9 mouse cellular contexts compared by ENCODE assay signal in genomic region chr3:89510979-89511378, GRCm38 (mm10). TPM values are rescaled to one million over a fixed set of nuclear protein-coding genes. Genes with fewer than 3 reads are reported as not detected.
DNase-seq lines count a peak whose midpoint lies in the region; ATAC-seq and TF ChIP-seq lines count a peak whose summit lies in the region.
"Had no signal": no experiment of that assay in that cellular context is flagged by ENCODE, and none has a peak within 500 bp of the region (broad histone marks: within the 10 kb centered on the region; RNA-seq: fewer than 3 reads in every experiment).

No protein-coding gene starts in this region.

- H3K4me1 ChIP-seq in kidney, adult 2 months (ENCODE audit: control insufficient read depth, insufficient read depth, low read length), result no peaks in the 10 kb centered on the region
- H3K4me1 ChIP-seq in midbrain, embryonic 16.5 days (ENCODE audit: control insufficient read depth, insufficient read depth, low read length), result peaks cover 9% of the 10 kb centered on the region; the same call in 1 of the 2 replicates

- peak; percentile 49; the same call in 1 of the 2 replicates for TF ChIP-seq CTCF in kidney, adult 2 months (conservative IDR thresholded peaks at IDR 0.05; ENCODE audit: insufficient read depth, insufficient read length, low read depth, low read length)

- no peaks in the 10 kb centered on the region for H3K36me3 ChIP-seq in kidney, adult 2 months (ENCODE audit: control insufficient read depth, insufficient read depth, low read length)
- H3K36me3 ChIP-seq in midbrain, embryonic 16.5 days (ENCODE audit: control insufficient read depth, insufficient read depth, low read length), result no peaks in the 10 kb centered on the region
- H3K36me3 ChIP-seq: liver, embryonic 15.5 days had no signal

- 23% methylated on average over 4 of the region's 4 CpGs for WGBS in kidney, adult 2 months
- 13% methylated on average over 4 of the region's 4 CpGs for WGBS in midbrain, embryonic 16.5 days

- no peak overlapping the region for H3K27ac ChIP-seq in kidney, adult 2 months (ENCODE audit: insufficient read depth, low read depth, low read length)
- peak overlapping the region; percentile 63 for H3K27ac ChIP-seq in midbrain, embryonic 16.5 days (ENCODE audit: low read length)
- H3K27ac ChIP-seq: liver, embryonic 15.5 days had no signal

- H3K4me2 ChIP-seq in midbrain, embryonic 16.5 days (ENCODE audit: low read length), result peak overlapping the region; percentile 36
- H3K4me2 ChIP-seq: liver, embryonic 15.5 days had no signal

- no peak overlapping the region for H3K4me3 ChIP-seq in kidney, adult 2 months (ENCODE audit: insufficient read depth, low read depth, low read length)
- no peak overlapping the region for H3K4me3 ChIP-seq in midbrain, embryonic 16.5 days (ENCODE audit: low read depth, low read length)
- H3K4me3 ChIP-seq: liver, embryonic 15.5 days had no signal

- DNase-seq in kidney, adult 2 months, result no peak
- DNase-seq in kidney, adult 11 months, result no peak
- peak; percentile 33 for DNase-seq in adrenal gland, adult 2 months
- DNase-seq in embryo, embryonic 11 days, result peak; percentile 71
- DNase-seq in left cerebral cortex, postnatal 25 days (ENCODE audit: low spot score in 2 of 2), result peak; percentile 59 to 73
- DNase-seq in thymus, postnatal 36 days, result peak; percentile 18 to 20

- no peaks in the 10 kb centered on the region for H3K27me3 ChIP-seq in kidney, adult 2 months (replicated peaks; ENCODE audit: control insufficient read depth, insufficient read depth, low read length)
- H3K27me3 ChIP-seq in midbrain, embryonic 16.5 days (ENCODE audit: control insufficient read depth, insufficient read depth, low read depth, low read length), result no peaks in the 10 kb centered on the region

- peak; percentile 53 to 56; a peak in 1 of 4 replicates for ATAC-seq in hematopoietic stem cell, adult 5-6 weeks (replicated peaks in 1 of 2; ENCODE audit: insufficient read depth in 1 of 2, low FRiP score in 2 of 2, low TSS enrichment in 1 of 2, low read depth in 1 of 2, poor library complexity in 2 of 2, severe bottlenecking in 2 of 2)
- ATAC-seq in midbrain, embryonic 16.5 days, result peak; percentile 66

- H3K9ac ChIP-seq in midbrain, embryonic 16.5 days (ENCODE audit: low read depth, low read length), result peak overlapping the region; percentile 16; the same call in 1 of the 2 replicates
- H3K9ac ChIP-seq: liver, embryonic 15.5 days had no signal

- no peak for TF ChIP-seq POLR2A in kidney, adult 2 months (IDR thresholded peaks at IDR 0.05; ENCODE audit: low read depth, low read length)

- H3K9me3 ChIP-seq in midbrain, embryonic 16.5 days (replicated peaks; ENCODE audit: control insufficient read depth, low read length, poor library complexity, severe bottlenecking), result no peaks in the 10 kb centered on the region
- H3K9me3 ChIP-seq: liver, embryonic 15.5 days had no signal

- intact Hi-C loops in left cerebral cortex, postnatal 25 days (cut with DNase I), result no loop called here

RNA-seq across cellular contexts. Expression of gene Kcnn3, which starts 9.0 kb away (rescaled TPM):
- polyA plus RNA-seq in kidney, adult 2 months (2012; rRNA removed), result 1.3 TPM in 2 replicates
- 1 to 10 TPM; 3.1 to 5.2 TPM for total RNA-seq in adrenal gland, adult 2 months (2021)
- polyA plus RNA-seq in adrenal gland, adult 2 months (2012; rRNA removed), result 1.7 and 2.0 TPM in 2 replicates
- not detected in 2 replicates for total RNA-seq in hematopoietic stem cell, adult 5-6 weeks (2017)
- 10 to 100 TPM; 20.3 to 22.8 TPM for total RNA-seq in left cerebral cortex, postnatal 25 days (2021)
- polyA plus RNA-seq in midbrain, embryonic 16.5 days (2015; fragmentation: Nextera tagmentation; extraction: Ambion mirVana), result 9.2 and 10.0 TPM in 2 replicates

RNA-seq across cellular contexts. Expression of gene Pmvk, which starts 56.6 kb away (rescaled TPM):
- 20.6 and 27.2 TPM in 2 replicates for polyA plus RNA-seq in kidney, adult 2 months (2012; rRNA removed)
- total RNA-seq in adrenal gland, adult 2 months (2021), result 10 to 100 TPM; 13.9 to 27.7 TPM
- polyA plus RNA-seq in adrenal gland, adult 2 months (2012; rRNA removed), result 19.4 and 21.5 TPM in 2 replicates
- 21.4 and 21.6 TPM in 2 replicates for total RNA-seq in hematopoietic stem cell, adult 5-6 weeks (2017)
- 10 to 100 TPM; 31.0 to 33.1 TPM for total RNA-seq in left cerebral cortex, postnatal 25 days (2021)
- 129 and 142 TPM in 2 replicates for polyA plus RNA-seq in midbrain, embryonic 16.5 days (2015; fragmentation: Nextera tagmentation; extraction: Ambion mirVana)

Comparison
In these comparisons a context has a peak if more than half of its experiments do, and no peak if none do; other contexts are left out.
1. DNase-seq: peak in adrenal gland, adult 2 months (single experiment), embryo, embryonic 11 days (single experiment), left cerebral cortex, postnatal 25 days (2 of 2) and thymus, postnatal 36 days (2 of 2); none in kidney, adult 2 months (single experiment) and kidney, adult 11 months (single experiment).